Mouse (Mus musculus): ENCODE data around the gene Rxfp1.

DNA sequence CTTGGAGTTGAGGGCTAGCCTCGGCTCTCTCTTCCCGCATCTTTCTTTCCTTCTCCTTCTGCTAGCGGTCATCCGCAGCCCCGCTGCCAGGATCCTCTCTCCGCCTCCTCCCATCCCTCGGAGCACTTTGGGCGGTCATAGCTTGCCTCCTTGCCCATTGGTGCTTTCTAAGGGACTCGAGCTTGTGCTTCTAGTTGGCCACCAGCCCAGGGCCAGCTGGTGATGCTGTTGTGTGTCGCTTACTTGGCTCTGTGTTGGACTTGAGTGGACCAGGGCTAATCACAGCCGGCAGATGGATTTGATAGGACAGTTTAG is 108.3 kb downstream of the Rxfp1 start, which contains the start of gene Etfdh:
- TF ChIP-seq CTCF (conservative IDR thresholded peaks at IDR 0.05; ENCODE audit: low read length), result no peak
- no peak for TF ChIP-seq POU5F1 (IDR thresholded peaks at IDR 0.05; ENCODE audit: borderline replicate concordance, low read length)
- no peak for TF ChIP-seq NANOG (IDR thresholded peaks at IDR 0.05; ENCODE audit: borderline replicate concordance, low read length)

All from E14TG2a.4 (cell line).